Mouse (Mus musculus): ENCODE data around the gene Mia2. TPM values are rescaled to one million over a fixed set of nuclear protein-coding genes. Genes with fewer than 3 reads are reported as not detected.
A peak's percentile ranks its signal among the peaks of the same experiment; 100 is the strongest.

Mia2 gene
- polyA plus RNA-seq, 1 experiment from 2014 or later = 43.1 TPM

- peak within 1 kb of the TSS; percentile 94 for H3K9ac ChIP-seq (ENCODE audit: low read depth, low read length)
- H3K9me3 ChIP-seq (replicated peaks; ENCODE audit: control insufficient read depth, low read length) = no peaks in the 10 kb centered on the region
- H3K4me2 ChIP-seq = peak within 1 kb of the TSS; percentile 86
- peak; percentile 93 for ATAC-seq (replicated peaks; ENCODE audit: insufficient number of reproducible peaks, low FRiP score, low TSS enrichment)
- H3K27ac ChIP-seq (ENCODE audit: low read depth, low read length) = peak within 1 kb of the TSS; percentile 95
- under 1% methylated on average over 49 of the region's 49 CpGs for WGBS (ENCODE audit: insufficient replicate concordance)
- H3K36me3 ChIP-seq (ENCODE audit: control insufficient read depth, insufficient read depth, low read length) = no peaks in the 10 kb centered on the region
- peak within 1 kb of the TSS; percentile 89 for H3K4me3 ChIP-seq (ENCODE audit: low read depth, low read length)
- H3K27me3 ChIP-seq (ENCODE audit: control insufficient read depth, insufficient read depth, low read length) = no peaks in the 10 kb centered on the region
- H3K4me1 ChIP-seq (ENCODE audit: control insufficient read depth, insufficient read depth, low read length) = peaks cover 4% of the 10 kb centered on the region
Observed at GRCm38 (mm10) chr12:59060993-59061595, 34.5 kb upstream of the Mia2 start, which contains the start of gene Trappc6b. Trappc6b (minus strand) TSS chr12:59061472.

- Histone ChIP-seq H3K4me3 (ENCODE audit: low read depth, low read length) (no peak overlapping the region), H3K27ac (ENCODE audit: low read depth, low read length) (no peak overlapping the region), H3K4me1 (ENCODE audit: control insufficient read depth, insufficient read depth, low read length) (peaks cover 4% of the 10 kb centered on the region), H3K36me3 (ENCODE audit: control insufficient read depth, insufficient read depth, low read length) (peaks cover 17% of the 10 kb centered on the region), H3K9me3 (replicated peaks; ENCODE audit: control insufficient read depth, low read length) (no peaks in the 10 kb centered on the region), H3K27me3 (ENCODE audit: control insufficient read depth, insufficient read depth, low read length) (no peaks in the 10 kb centered on the region), H3K9ac (ENCODE audit: low read depth, low read length) (no peak overlapping the region), H3K4me2 (no peak overlapping the region)
- no peak for ATAC-seq (replicated peaks; ENCODE audit: insufficient number of reproducible peaks, low FRiP score, low TSS enrichment)
- WGBS (ENCODE audit: insufficient replicate concordance) = 79% methylated on average over 8 of the region's 8 CpGs
Observed at GRCm38 (mm10) chr12:59064837-59065236, 30.8 kb upstream of the Mia2 start.

GRCm38 (mm10) chr12:59065776-59066175 is 29.8 kb upstream of the Mia2 start:
- Histone ChIP-seq H3K36me3 (ENCODE audit: control insufficient read depth, insufficient read depth, low read length) (peaks cover 21% of the 10 kb centered on the region), H3K4me3 (ENCODE audit: low read depth, low read length) (peak overlapping the region; percentile 100; the same call in 1 of the 2 replicates), H3K4me2 (peak overlapping the region; percentile 65), H3K27ac (ENCODE audit: low read depth, low read length) (peak overlapping the region; percentile 86), H3K9ac (ENCODE audit: low read depth, low read length) (no peak overlapping the region), H3K9me3 (replicated peaks; ENCODE audit: control insufficient read depth, low read length) (no peaks in the 10 kb centered on the region), H3K27me3 (ENCODE audit: control insufficient read depth, insufficient read depth, low read length) (no peaks in the 10 kb centered on the region), H3K4me1 (ENCODE audit: control insufficient read depth, insufficient read depth, low read length) (no peaks in the 10 kb centered on the region)
- WGBS (ENCODE audit: insufficient replicate concordance) = 49% methylated on average over 3 of the region's 3 CpGs
- ATAC-seq (replicated peaks; ENCODE audit: insufficient number of reproducible peaks, low FRiP score, low TSS enrichment) = no peak

GRCm38 (mm10) chr12:59066448-59067077 is 29.0 kb upstream of the Mia2 start, which contains the start of gene Pnn:
Pnn (plus strand) TSS chr12:59066884.
- Histone ChIP-seq H3K9ac (ENCODE audit: low read depth, low read length) (peak within 1 kb of the TSS; percentile 99), H3K27ac (ENCODE audit: low read depth, low read length) (peak within 1 kb of the TSS; percentile 92), H3K4me1 (ENCODE audit: control insufficient read depth, insufficient read depth, low read length) (no peaks in the 10 kb centered on the region), H3K4me2 (peak within 1 kb of the TSS; percentile 91), H3K27me3 (ENCODE audit: control insufficient read depth, insufficient read depth, low read length) (no peaks in the 10 kb centered on the region), H3K36me3 (ENCODE audit: control insufficient read depth, insufficient read depth, low read length) (peaks cover 24% of the 10 kb centered on the region), H3K4me3 (ENCODE audit: low read depth, low read length) (peak within 1 kb of the TSS; percentile 100), H3K9me3 (replicated peaks; ENCODE audit: control insufficient read depth, low read length) (no peaks in the 10 kb centered on the region)
- WGBS (ENCODE audit: insufficient replicate concordance) = under 1% methylated on average over 43 of the region's 43 CpGs
- ATAC-seq (replicated peaks; ENCODE audit: insufficient number of reproducible peaks, low FRiP score, low TSS enrichment) = peak; percentile 99

GRCm38 (mm10) chr12:59067095-59067494 is 28.5 kb upstream of the Mia2 start:
- H3K9ac ChIP-seq (ENCODE audit: low read depth, low read length) = peak overlapping the region; percentile 99
- H3K4me3 ChIP-seq (ENCODE audit: low read depth, low read length) = peak overlapping the region; percentile 100
- H3K36me3 ChIP-seq (ENCODE audit: control insufficient read depth, insufficient read depth, low read length) = peaks cover 30% of the 10 kb centered on the region
- peak overlapping the region; percentile 92 for H3K27ac ChIP-seq (ENCODE audit: low read depth, low read length)
- H3K9me3 ChIP-seq (replicated peaks; ENCODE audit: control insufficient read depth, low read length) = no peaks in the 10 kb centered on the region
- H3K4me1 ChIP-seq (ENCODE audit: control insufficient read depth, insufficient read depth, low read length) = no peaks in the 10 kb centered on the region
- H3K27me3 ChIP-seq (ENCODE audit: control insufficient read depth, insufficient read depth, low read length) = no peaks in the 10 kb centered on the region
- under 1% methylated on average over 41 of the region's 41 CpGs for WGBS (ENCODE audit: insufficient replicate concordance)
- peak overlapping the region; percentile 91 for H3K4me2 ChIP-seq
- peak; percentile 53 for ATAC-seq (replicated peaks; ENCODE audit: insufficient number of reproducible peaks, low FRiP score, low TSS enrichment)

GRCm38 (mm10) chr12:59068791-59069190 is 26.8 kb upstream of the Mia2 start:
- Histone ChIP-seq H3K4me1 (ENCODE audit: control insufficient read depth, insufficient read depth, low read length) (no peaks in the 10 kb centered on the region), H3K9me3 (replicated peaks; ENCODE audit: control insufficient read depth, low read length) (no peaks in the 10 kb centered on the region), H3K4me2 (no peak overlapping the region), H3K36me3 (ENCODE audit: control insufficient read depth, insufficient read depth, low read length) (peaks cover 34% of the 10 kb centered on the region), H3K4me3 (ENCODE audit: low read depth, low read length) (no peak overlapping the region), H3K27ac (ENCODE audit: low read depth, low read length) (no peak overlapping the region), H3K9ac (ENCODE audit: low read depth, low read length) (no peak overlapping the region), H3K27me3 (ENCODE audit: control insufficient read depth, insufficient read depth, low read length) (no peaks in the 10 kb centered on the region)
- WGBS (ENCODE audit: insufficient replicate concordance) = 93% methylated on average over 13 of the region's 13 CpGs
- ATAC-seq (replicated peaks; ENCODE audit: insufficient number of reproducible peaks, low FRiP score, low TSS enrichment) = no peak

GRCm38 (mm10) chr12:59072286-59072685 is 23.3 kb upstream of the Mia2 start:
- no peak overlapping the region for H3K4me2 ChIP-seq
- WGBS (ENCODE audit: insufficient replicate concordance) = 84% methylated on average over 11 of the region's 11 CpGs
- no peak for ATAC-seq (replicated peaks; ENCODE audit: insufficient number of reproducible peaks, low FRiP score, low TSS enrichment)
- no peak overlapping the region for H3K4me3 ChIP-seq (ENCODE audit: low read depth, low read length)
- no peaks in the 10 kb centered on the region for H3K27me3 ChIP-seq (ENCODE audit: control insufficient read depth, insufficient read depth, low read length)
- H3K9ac ChIP-seq (ENCODE audit: low read depth, low read length) = no peak overlapping the region
- peaks cover 34% of the 10 kb centered on the region for H3K36me3 ChIP-seq (ENCODE audit: control insufficient read depth, insufficient read depth, low read length)
- H3K27ac ChIP-seq (ENCODE audit: low read depth, low read length) = no peak overlapping the region
- no peaks in the 10 kb centered on the region for H3K4me1 ChIP-seq (ENCODE audit: control insufficient read depth, insufficient read depth, low read length)
- H3K9me3 ChIP-seq (replicated peaks; ENCODE audit: control insufficient read depth, low read length) = no peaks in the 10 kb centered on the region

- H3K27me3 ChIP-seq (ENCODE audit: control insufficient read depth, insufficient read depth, low read length) = no peaks in the 10 kb centered on the region
Observed at GRCm38 (mm10) chr12:59074052-59074451, 21.5 kb upstream of the Mia2 start.

More at GRCm38 (mm10) chr12:59074052-59074451, 21.5 kb upstream of the Mia2 start:
- Histone ChIP-seq H3K4me3 (ENCODE audit: low read depth, low read length) (no peak overlapping the region), H3K4me2 (no peak overlapping the region), H3K27ac (ENCODE audit: low read depth, low read length) (no peak overlapping the region), H3K36me3 (ENCODE audit: control insufficient read depth, insufficient read depth, low read length) (peaks cover 24% of the 10 kb centered on the region), H3K4me1 (ENCODE audit: control insufficient read depth, insufficient read depth, low read length) (no peaks in the 10 kb centered on the region), H3K9ac (ENCODE audit: low read depth, low read length) (no peak overlapping the region), H3K9me3 (replicated peaks; ENCODE audit: control insufficient read depth, low read length) (no peaks in the 10 kb centered on the region)
- ATAC-seq (replicated peaks; ENCODE audit: insufficient number of reproducible peaks, low FRiP score, low TSS enrichment) = no peak
- WGBS (ENCODE audit: insufficient replicate concordance) = 90% methylated on average over 3 of the region's 3 CpGs

Data from heart, embryonic 11.5 days (tissue).